Mouse (Mus musculus): ENCODE measurements at regions not wholly inside any gene's neighbourhood (a gene's known extent, or its start where the extent isn't known, plus 50 kb on each side); places are given as distances from the start of the nearest gene placed in this dataset.

DNA sequence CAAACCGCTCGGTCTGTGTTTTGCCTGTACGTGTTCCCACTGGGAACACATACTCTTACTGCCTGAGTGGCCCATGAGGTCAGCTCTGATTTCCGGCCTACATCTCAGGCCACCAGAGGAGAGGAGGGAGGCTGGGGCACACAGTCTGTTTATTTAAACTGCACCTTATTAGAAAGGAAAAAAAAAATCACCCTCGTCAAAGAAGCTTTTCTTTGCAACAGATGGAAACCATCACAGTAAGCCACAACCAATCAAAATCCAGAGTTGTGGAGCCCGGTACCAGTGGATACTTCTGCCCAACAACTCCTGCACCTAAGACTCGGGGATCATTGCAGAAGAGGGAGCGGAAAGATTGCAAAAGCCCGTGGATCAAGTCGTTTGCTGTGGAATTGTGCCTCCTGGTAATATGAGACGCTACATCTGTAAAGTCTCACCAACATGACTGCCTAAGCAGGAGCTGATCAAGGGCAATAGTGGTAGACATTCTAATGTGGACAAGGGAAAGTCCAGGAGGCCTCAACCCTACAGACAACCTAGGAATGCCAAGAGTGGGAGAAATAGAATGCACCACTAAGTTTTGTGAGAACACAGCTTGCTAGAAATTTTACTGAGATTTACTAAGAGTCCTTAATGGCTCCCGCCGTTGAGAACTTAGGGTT, 60.5 kb downstream of the Uqcrfs1 start:
- ATAC-seq (ENCODE audit: low FRiP score), result no peak
- H3K36me3 ChIP-seq, result no peaks in the 10 kb centered on the region

DNA sequence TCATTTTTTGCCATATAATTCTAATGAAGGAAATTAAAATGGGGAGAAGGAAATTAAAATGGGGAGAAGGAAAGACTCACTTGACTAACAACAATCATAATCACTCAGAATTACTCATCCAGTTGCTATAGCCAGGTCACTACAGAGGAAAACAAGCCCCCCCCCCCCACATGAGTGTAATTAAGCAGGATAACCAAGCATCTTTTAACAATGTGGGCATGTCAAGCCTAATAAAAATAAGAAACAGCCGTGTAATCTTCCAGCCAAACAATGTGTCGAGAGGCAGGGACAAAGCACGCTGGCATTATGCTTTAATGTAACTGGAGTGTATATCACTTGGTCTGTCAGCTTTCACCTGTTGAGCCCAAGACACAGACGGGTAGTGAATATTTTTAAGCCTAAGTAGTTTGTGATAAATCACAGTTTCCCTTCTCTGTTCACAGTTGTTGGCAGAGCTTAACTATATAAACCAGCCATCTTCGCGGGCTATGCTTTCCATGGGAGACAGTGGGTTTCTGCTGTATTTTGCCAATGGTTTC, 66.0 kb downstream of the Uqcrfs1 start:
- Histone ChIP-seq H3K36me3 (no peaks in the 10 kb centered on the region), H3K9me3 (replicated peaks) (no peaks in the 10 kb centered on the region), H3K4me3 (replicated peaks) (no peak overlapping the region), H3K9ac (replicated peaks) (no peak overlapping the region), H3K4me1 (peaks cover 2% of the 10 kb centered on the region; the same call in 1 of the 2 replicates), H3K27me3 (replicated peaks) (no peaks in the 10 kb centered on the region), H3K27ac (replicated peaks) (no peak overlapping the region), H3K4me2 (no peak overlapping the region)
- 0 out of 2 replicates have a peak, but pooled peaks have one; percentile 17 for ATAC-seq (ENCODE audit: low FRiP score)
- 24% methylated on average over 6 of the region's 6 CpGs for WGBS

More for the DNA sequence above, 60.5 kb downstream of the Uqcrfs1 start:
- Histone ChIP-seq H3K4me1 (no peaks in the 10 kb centered on the region), H3K27ac (replicated peaks) (no peak overlapping the region), H3K9me3 (replicated peaks) (no peaks in the 10 kb centered on the region), H3K9ac (replicated peaks) (no peak overlapping the region), H3K4me2 (no peak overlapping the region), H3K4me3 (replicated peaks) (no peak overlapping the region), H3K27me3 (replicated peaks) (no peaks in the 10 kb centered on the region)
- WGBS, result 81% methylated on average over 13 of the region's 13 CpGs

DNA sequence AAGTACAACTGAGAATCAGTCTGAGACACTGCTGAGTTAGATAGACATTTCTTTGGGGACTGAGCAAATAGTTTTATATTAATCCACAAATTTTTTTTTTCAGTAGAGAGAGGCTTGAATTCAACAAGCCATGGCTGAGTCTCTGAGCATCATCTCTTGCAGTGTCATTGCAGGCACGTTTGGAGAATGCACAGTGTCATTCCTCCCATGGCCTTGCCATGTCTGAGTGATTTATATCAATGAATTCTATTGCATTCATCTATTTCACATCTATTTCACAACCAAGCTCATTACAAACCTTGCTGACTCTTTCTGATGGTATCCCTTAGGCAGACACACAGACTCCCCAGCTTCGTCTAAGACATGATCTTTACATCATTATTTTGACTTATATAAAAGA, 66.6 kb downstream of the Uqcrfs1 start:
- Histone ChIP-seq H3K9me3 (replicated peaks) (no peaks in the 10 kb centered on the region), H3K27ac (replicated peaks) (no peak overlapping the region), H3K27me3 (replicated peaks) (no peaks in the 10 kb centered on the region), H3K9ac (replicated peaks) (no peak overlapping the region), H3K4me1 (peaks cover 2% of the 10 kb centered on the region; the same call in 1 of the 2 replicates), H3K4me2 (no peak overlapping the region), H3K36me3 (no peaks in the 10 kb centered on the region), H3K4me3 (replicated peaks) (no peak overlapping the region)
- ATAC-seq (ENCODE audit: low FRiP score), result no peak
- WGBS, result 54% methylated on average over 2 of the region's 2 CpGs

DNA sequence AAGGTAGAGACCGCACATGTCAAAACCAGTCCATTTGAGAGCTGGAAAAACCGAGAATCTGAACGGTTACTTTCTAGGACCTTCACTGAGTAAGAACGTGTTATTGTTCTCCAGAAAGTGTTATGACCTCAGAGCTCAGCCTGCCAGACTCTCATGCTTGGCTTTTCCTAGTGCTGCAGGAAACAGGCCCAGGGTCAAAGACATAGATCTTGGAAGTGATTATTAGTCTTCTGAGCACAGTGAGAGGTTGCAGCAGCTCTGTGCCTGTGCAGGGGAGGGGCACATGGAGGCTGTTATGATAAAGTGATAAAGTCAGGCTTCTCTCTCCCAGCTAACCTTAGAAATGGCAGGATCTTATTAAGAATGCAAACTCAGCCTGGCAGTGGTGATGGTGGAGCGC, 73.9 kb downstream of the Uqcrfs1 start:
- WGBS, result 83% methylated on average over 5 of the region's 5 CpGs
- Histone ChIP-seq H3K27me3 (replicated peaks) (no peaks in the 10 kb centered on the region), H3K36me3 (no peaks in the 10 kb centered on the region), H3K27ac (replicated peaks) (no peak overlapping the region), H3K9me3 (replicated peaks) (no peaks in the 10 kb centered on the region), H3K4me1 (no peaks in the 10 kb centered on the region), H3K9ac (replicated peaks) (no peak overlapping the region), H3K4me3 (replicated peaks) (no peak overlapping the region), H3K4me2 (no peak overlapping the region)
- ATAC-seq (ENCODE audit: low FRiP score), result no peak

DNA sequence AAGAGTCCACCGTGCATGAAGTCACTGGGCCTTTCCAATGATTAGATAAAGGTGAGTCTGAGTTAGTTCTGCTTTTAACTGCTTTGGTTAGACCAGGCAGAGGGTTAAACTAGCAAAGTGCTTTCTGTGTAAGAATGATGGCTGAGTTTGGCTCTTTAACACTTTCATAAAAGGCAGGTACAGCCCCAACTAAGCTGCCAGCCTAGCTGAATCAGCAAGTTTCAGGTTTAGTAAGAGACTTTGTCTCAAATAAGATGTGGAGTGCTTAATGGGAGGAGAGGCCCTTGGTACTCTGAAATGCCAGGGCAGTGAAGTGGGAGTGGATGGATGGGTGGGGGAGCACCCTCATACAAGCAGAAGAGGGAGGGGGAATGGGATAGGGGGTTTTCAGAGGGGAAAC, 78.1 kb downstream of the Uqcrfs1 start:
- no peak overlapping the region for H3K27ac ChIP-seq (replicated peaks)
- no peak overlapping the region for H3K9ac ChIP-seq (replicated peaks)
- H3K9me3 ChIP-seq (replicated peaks), result no peaks in the 10 kb centered on the region
- 82% methylated on average over 1 of the region's 1 CpGs for WGBS
- H3K27me3 ChIP-seq (replicated peaks), result no peaks in the 10 kb centered on the region
- no peaks in the 10 kb centered on the region for H3K4me1 ChIP-seq
- H3K36me3 ChIP-seq, result no peaks in the 10 kb centered on the region
- ATAC-seq (ENCODE audit: low FRiP score), result no peak
- H3K4me3 ChIP-seq (replicated peaks), result no peak overlapping the region
- H3K4me2 ChIP-seq, result no peak overlapping the region

DNA sequence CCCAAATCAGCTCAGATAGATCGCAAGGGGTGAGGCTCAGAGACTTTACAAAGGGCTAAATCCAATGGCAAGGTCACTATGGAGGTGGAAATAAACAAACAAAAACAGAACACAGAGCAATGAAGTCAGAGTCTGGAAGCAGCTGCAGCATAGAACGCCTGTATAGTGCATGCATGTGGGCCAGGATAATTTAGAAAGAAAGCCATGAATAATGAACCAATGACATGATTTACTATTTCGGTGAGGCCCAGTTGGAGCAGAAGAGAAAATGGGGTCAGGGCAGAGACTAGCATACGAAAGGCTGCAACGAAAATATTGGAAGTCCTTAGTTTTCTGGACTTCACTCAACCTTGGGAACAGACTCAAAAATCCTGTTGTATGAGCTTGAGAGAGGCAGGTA, 79.7 kb downstream of the Uqcrfs1 start:
- no peak overlapping the region for H3K27ac ChIP-seq (replicated peaks)
- H3K4me2 ChIP-seq, result no peak overlapping the region
- no peaks in the 10 kb centered on the region for H3K4me1 ChIP-seq
- H3K4me3 ChIP-seq (replicated peaks), result no peak overlapping the region
- ATAC-seq (ENCODE audit: low FRiP score), result no peak
- H3K36me3 ChIP-seq, result no peaks in the 10 kb centered on the region
- no peak overlapping the region for H3K9ac ChIP-seq (replicated peaks)
- H3K27me3 ChIP-seq (replicated peaks), result no peaks in the 10 kb centered on the region
- H3K9me3 ChIP-seq (replicated peaks), result no peaks in the 10 kb centered on the region
- WGBS, result 44% methylated on average over 5 of the region's 5 CpGs

DNA sequence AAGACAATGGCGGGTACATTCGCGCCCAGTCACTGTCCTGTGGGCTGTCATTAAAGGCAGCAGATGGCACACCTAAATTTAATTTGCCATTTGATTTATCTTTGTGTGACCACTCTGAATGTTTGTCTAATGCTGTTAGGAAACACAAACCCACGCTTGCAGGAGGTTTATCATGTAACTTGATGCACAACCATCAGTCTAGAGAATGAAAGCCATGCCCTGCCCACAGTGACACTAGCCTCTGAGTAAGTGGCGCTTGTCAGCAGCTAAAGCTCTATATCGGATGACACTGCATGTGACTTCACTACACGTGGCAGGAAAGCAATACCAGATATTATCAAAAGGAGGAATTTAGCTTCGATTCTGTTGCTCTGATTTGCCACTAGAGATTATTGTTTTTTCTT, 89.9 kb downstream of the Uqcrfs1 start:
- H3K9me3 ChIP-seq (replicated peaks), result no peaks in the 10 kb centered on the region
- no peaks in the 10 kb centered on the region for H3K27me3 ChIP-seq (replicated peaks)

DNA sequence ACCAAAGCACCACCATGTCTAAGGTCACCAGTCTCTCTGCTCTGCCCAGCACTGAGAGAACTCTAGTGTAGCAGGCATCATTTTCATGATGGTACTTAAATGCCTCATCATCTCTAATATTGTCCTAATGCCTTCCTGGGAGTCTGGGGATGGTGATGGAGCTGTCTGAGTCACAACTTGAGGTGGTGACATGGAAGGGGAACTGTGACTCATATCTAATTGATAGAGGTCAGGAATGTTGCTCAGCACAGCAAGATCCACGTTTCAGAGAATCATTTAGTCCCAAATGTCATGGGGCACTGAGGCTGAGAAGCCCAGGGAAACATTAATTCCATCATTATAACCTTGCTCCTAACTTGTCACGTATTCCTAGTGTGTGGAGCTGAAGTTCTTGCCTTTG, 93.0 kb downstream of the Uqcrfs1 start:
- Histone ChIP-seq H3K9me3 (replicated peaks) (no peaks in the 10 kb centered on the region), H3K36me3 (no peaks in the 10 kb centered on the region), H3K4me2 (no peak overlapping the region), H3K27ac (replicated peaks) (no peak overlapping the region), H3K4me1 (no peaks in the 10 kb centered on the region), H3K4me3 (replicated peaks) (no peak overlapping the region), H3K27me3 (replicated peaks) (no peaks in the 10 kb centered on the region), H3K9ac (replicated peaks) (no peak overlapping the region)
- no peak for ATAC-seq (ENCODE audit: low FRiP score)
- WGBS, result 72% methylated on average over 2 of the region's 2 CpGs

More for the DNA sequence above, 89.9 kb downstream of the Uqcrfs1 start:
- no peak overlapping the region for H3K27ac ChIP-seq (replicated peaks)
- WGBS, result 70% methylated on average over 8 of the region's 8 CpGs
- no peak for ATAC-seq (ENCODE audit: low FRiP score)
- no peaks in the 10 kb centered on the region for H3K4me1 ChIP-seq
- H3K4me3 ChIP-seq (replicated peaks), result no peak overlapping the region
- H3K9ac ChIP-seq (replicated peaks), result no peak overlapping the region
- H3K4me2 ChIP-seq, result no peak overlapping the region
- H3K36me3 ChIP-seq, result no peaks in the 10 kb centered on the region

DNA sequence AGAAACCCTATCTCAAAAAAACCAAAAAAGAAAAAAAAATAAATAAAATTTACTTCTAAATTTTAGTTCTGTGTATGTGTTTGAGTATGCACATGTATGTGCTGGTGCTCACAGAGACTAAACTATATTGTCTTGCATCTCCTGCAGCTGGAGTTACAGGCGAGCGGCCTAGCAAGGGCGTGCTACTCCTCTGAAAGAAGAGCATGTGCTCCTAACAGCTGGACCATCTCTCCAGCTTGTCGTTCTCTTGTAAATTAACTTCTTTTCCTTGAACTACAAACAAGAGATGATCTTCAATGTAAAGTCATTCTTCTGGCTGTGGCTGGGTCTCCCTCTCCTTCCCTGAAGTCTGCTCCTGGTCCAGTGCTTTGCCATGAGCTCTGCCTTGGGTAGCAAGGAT, 96.3 kb downstream of the Uqcrfs1 start:
- no peaks in the 10 kb centered on the region for H3K4me1 ChIP-seq
- H3K4me3 ChIP-seq (replicated peaks), result no peak overlapping the region
- H3K9ac ChIP-seq (replicated peaks), result no peak overlapping the region
- H3K27ac ChIP-seq (replicated peaks), result no peak overlapping the region
- ATAC-seq (ENCODE audit: low FRiP score), result no peak
- no peaks in the 10 kb centered on the region for H3K36me3 ChIP-seq
- no peaks in the 10 kb centered on the region for H3K27me3 ChIP-seq (replicated peaks)
- H3K4me2 ChIP-seq, result no peak overlapping the region
- no peaks in the 10 kb centered on the region for H3K9me3 ChIP-seq (replicated peaks)
- 89% methylated on average over 4 of the region's 4 CpGs for WGBS
